Mouse (Mus musculus): ENCODE results near the gene Tmem200b. TPM values are rescaled to one million over a fixed set of nuclear protein-coding genes. Genes with fewer than 3 reads are reported as not detected.

Tmem200b gene
- total RNA-seq, 2 experiments from 2014 or later = 1.4 to 2.3 TPM

GRCm38 (mm10) chr4:131910237-131910994, 11.2 kb upstream of the Tmem200b start:
- no peak for DNase-seq (ENCODE audit: extremely low spot score in 1 of 2, low spot score in 1 of 2)

DNA sequence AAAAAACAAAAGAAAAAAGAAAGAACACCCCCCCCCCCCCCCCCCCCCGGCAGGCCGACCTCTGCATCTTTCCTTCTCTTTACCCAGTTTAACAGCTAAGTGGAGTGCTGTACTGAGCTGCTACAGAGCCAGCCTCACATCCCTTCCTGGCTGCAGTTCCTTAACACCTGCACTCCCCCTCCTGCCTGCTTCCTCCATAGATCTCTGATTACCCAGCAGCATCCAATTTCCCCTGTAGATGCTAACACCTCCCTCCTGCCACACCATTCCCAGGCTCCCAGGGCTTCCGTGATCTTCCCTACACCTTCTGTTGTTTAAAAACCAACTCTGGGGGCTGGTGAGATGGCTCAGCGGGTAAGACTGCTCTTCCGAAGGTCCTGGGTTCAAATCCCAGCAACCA, 10.1 kb upstream of the Tmem200b start:
- no peak for DNase-seq (ENCODE audit: extremely low spot score in 1 of 2, low spot score in 1 of 2)

- DNase-seq (ENCODE audit: extremely low spot score in 1 of 2, low spot score in 1 of 2) = no peak
Observed at GRCm38 (mm10) chr4:131913526-131913925, 8.0 kb upstream of the Tmem200b start.

DNA sequence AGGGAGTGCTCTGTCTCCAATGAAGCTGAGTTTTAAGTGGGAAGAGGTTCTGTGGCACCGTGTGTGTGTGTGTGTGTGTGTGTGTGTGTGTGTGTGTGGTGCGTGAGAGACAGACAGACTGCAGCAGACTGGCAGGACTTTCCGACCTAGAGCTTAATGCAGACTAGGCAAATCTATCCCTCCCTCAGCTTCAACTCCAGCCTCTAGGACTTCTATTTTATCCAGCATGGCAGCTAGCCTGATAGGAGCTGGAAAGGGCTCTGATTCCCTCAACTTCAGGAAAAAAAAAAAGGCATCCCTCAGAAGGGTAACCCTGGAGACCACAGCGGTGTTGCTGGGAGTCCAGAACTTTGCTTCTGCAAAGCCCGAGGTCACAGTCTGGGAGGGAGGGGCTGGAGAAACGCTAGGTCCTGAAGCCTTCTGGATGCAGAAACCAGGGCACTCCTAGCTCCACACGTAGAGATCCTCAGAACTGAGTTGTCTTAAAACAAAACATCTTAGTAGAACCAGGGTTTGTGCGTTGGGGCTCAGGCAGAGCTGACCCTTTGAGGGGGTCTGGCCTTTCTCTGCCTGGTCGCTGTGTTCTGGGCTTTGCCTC, 7.4 kb upstream of the Tmem200b start:
- no peak for DNase-seq (ENCODE audit: extremely low spot score in 1 of 2, low spot score in 1 of 2)

GRCm38 (mm10) chr4:131914891-131915469, 6.6 kb upstream of the Tmem200b start:
- no peak for DNase-seq (ENCODE audit: extremely low spot score in 1 of 2, low spot score in 1 of 2)

DNA sequence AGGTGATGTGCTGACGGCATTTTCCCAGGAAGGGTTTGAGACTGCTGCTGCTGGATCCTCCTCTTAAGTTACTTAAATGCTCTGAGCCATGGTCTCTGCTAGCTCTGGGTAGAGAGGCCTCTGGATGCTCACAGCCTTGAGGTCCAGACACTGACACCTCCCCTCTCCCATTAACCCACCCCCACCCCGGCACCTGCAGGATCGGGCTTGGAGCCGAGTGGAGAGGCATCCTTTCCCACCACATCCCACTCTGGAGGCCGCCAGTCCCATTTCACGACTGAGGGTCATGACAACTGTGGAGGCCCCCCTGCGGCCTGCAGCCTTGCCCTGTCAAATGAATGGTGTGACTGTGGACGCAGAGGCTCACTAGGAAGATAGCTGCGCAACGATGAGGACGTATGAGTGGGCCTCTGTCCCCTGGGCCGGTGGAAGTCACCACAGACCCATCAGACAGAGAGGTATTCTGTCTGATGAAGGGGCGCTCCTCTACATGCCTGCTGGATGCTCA, 5.7 kb upstream of the Tmem200b start:
- no peak for DNase-seq (ENCODE audit: extremely low spot score in 1 of 2, low spot score in 1 of 2)

DNA sequence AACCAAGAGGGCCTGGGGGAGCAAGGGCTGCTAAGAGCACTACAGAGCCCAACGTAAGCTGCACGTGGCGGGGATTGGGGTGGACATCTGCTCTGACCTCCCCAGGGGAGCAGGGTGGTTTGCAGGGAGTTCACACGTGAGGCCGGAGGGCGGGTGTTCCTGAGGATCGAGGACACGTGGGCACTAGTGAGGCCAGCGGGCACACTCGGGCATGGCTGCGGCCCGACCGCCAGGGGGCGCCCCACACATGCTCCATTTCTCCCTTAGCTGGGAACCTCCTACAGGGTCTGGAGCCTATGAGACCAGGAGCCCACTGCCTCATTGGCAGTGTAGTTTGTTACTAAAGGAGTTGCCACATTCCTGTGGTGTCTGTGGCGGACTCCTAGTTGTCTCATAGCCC, 5.1 kb upstream of the Tmem200b start:
- peak; percentile 74 to 81 for DNase-seq (ENCODE audit: extremely low spot score in 1 of 2, low spot score in 1 of 2)

- no peak for DNase-seq (ENCODE audit: extremely low spot score in 1 of 2, low spot score in 1 of 2)
Observed at GRCm38 (mm10) chr4:131917010-131917555, 4.5 kb upstream of the Tmem200b start.

- DNase-seq (ENCODE audit: extremely low spot score in 1 of 2, low spot score in 1 of 2) = no peak
Observed at GRCm38 (mm10) chr4:131918026-131918533, 3.5 kb upstream of the Tmem200b start.

DNA sequence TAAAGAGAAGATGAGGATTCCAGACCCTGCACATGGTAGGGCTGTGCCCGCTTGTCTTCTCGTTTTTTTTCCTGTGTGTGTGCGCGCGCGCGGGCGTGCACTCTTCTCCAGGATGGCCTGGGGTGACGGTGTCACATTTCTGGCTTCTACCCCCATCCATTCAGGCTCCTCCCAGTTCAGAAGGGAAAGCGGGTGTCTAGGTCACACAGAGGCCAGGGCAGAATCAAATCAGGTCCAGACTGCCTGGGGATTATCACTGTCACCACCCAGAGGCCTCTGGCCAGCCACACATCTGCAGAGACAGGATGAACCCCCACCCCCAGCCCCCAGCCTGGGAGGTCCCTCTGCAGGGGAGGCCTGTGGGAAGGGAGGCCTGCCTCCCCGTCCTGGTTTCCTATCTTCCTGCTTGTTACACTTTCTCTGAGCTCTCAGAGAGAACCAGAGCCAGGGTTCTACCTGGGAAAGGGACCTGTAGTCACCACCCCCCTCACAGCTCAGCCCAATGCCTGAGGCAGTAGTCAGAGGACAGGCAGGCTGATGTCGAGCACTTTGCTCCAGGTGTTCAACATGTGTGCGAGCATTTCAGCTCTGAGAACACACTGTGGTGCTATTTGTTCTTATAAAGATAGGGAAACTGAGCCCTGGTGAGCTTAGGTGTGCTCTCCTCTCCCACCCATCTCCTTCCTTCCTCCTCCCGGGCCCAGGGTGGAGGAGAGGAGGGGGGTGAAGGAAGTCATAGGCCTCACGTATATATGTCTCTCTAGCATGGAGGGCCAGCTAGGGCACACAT, 2.7 kb upstream of the Tmem200b start:
- DNase-seq (ENCODE audit: extremely low spot score in 1 of 2, low spot score in 1 of 2) = no peak

DNA sequence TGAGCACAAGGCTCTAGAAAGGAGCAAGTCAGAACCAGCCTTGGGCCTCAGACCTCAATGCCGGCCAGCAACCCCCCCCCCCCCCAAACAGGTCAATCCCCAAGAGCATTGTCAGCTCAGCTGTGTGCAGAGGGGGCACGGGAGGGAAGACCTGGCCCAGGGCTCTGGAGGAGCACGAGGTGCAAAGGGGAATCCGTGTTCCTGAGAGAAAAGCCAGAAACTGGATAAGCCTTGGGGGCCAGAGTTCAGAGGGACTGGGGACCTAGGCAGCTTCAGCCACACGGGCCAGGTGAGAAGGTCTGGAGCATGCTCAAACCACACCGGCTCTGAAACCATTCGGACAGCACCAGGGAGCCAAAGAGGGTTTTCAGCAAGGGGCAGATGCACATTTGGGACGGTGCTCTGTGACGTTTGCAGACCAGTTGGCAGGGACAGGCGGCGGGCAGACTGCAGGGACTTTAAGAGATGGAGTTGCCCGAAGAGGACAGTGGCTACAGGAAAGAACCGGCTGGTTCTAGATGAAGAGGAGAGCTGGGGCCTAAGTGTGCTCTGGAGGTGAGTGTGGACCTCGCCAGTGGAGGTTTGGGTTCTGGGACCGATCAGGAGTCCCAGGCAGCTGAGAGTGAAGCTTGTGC, 1.9 kb upstream of the Tmem200b start:
- no peak for DNase-seq (ENCODE audit: extremely low spot score in 1 of 2, low spot score in 1 of 2)

- DNase-seq (ENCODE audit: extremely low spot score in 1 of 2, low spot score in 1 of 2) = no peak
Observed at GRCm38 (mm10) chr4:131920141-131920594, 1.4 kb upstream of the Tmem200b start.

DNA sequence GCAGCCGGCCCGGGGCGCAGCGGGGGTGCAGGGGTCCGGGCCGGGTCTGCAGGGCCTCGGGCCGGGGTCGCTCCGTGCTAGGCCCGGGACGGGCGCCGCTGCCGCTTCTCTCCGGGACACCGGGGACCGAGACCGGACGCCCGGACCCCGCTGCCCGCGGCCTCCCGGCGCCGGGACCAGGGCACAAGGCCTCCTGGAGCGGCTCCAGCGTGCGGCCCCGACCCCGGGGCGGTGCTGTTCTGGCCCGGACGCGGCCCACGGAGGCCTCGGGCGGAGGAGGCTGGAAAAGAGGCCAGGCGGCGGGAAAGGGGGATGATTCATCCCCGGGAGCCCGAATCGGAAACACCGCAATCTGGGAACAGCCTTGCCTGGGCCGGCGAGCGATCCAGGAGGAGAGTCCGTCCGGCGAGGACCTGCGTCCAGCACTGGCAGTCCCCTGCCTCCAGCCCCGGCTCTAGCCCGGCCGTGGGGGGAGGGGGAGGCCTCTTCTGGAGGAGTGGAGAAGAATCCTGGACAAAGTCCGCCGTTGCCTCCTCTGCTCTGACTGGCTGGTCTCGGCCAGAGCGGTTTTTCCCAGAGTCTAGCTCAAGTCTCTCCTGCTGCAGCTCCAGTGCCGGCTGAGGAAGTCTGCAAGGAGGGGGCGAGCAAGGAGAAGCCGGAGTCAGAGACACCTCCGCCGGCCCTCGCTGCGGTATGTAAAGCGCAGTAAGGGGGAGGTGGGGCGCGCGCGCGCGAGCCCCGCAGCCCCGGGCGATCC, 798 bp upstream of the Tmem200b start:
- DNase-seq (ENCODE audit: extremely low spot score in 1 of 2, low spot score in 1 of 2) = peak in 1 of 2 experiments; percentile 19

- no peak for DNase-seq (ENCODE audit: extremely low spot score in 1 of 2, low spot score in 1 of 2)
Observed at GRCm38 (mm10) chr4:131922404-131922803, 833 bp downstream of the Tmem200b start.

GRCm38 (mm10) chr4:131924096-131924810, 2.7 kb downstream of the Tmem200b start:
- no peak for DNase-seq (ENCODE audit: extremely low spot score in 1 of 2, low spot score in 1 of 2)

DNA sequence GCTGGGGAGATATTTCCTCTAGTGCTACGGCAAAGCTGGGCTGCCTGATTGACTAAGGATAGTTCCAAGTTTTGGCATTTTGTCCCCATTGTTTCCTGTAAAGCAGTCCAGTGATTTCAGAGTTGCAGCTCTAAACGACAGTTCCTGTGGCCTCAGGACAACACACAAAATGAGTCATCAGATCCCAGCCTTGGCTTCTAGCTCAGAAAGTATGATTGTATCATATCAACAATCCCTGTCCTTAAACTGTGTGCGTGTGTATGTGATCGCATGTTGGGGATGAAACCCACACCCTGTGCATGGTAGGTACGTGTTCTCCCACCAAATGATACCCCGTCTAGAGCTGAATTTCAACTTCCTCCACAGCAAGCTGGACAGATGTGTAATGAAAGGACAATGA, 7.6 kb downstream of the Tmem200b start:
- DNase-seq (ENCODE audit: extremely low spot score in 1 of 2, low spot score in 1 of 2) = no peak

DNA sequence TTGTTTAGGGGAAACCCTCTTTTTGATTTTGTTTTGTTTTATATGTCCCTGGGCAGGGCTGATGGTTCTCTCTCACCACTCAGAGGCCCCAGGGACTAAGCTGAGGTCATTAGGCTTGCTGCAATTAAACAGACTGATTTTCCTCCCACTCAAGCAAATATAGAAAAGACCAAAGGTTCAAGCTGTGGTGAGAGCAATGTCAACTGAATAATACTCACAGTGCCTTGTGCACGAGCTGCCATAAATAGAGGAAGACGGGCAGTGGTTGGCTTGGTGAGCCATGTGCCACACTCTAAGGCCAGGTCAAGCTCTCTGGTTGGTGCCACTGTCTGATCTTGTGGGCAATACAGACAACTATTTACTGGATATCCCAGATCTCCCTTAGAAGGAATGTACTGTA, 17.9 kb downstream of the Tmem200b start:
- no peak for DNase-seq (ENCODE audit: extremely low spot score in 1 of 2, low spot score in 1 of 2)

GRCm38 (mm10) chr4:131940846-131941245, 19.3 kb downstream of the Tmem200b start:
- no peak for DNase-seq (ENCODE audit: extremely low spot score in 1 of 2, low spot score in 1 of 2)
